Mouse (Mus musculus) forebrain, postnatal 0 days (tissue): Measurements from ENCODE around the gene Timm13. TPM values are rescaled to one million over a fixed set of nuclear protein-coding genes. Genes with fewer than 3 reads are reported as not detected.

Source experiments
- ATAC-seq: fragments of 200-750 bp; cut with Nextera tagmentation; 2 replicates; pipeline ENCODE4 v1.8.0; 2017; ENCODE audit warnings: mild to moderate bottlenecking, moderate library complexity
- DNase-seq: peaks from one replicate; pipeline ENCODE4 v3.0.0-alpha.2; 2015
- H3K27ac ChIP-seq: fragments of 300-500 bp; sonication (generic); 2 replicates; pipeline ENCODE4 v1.5.1; 2014; ENCODE audit warnings: low read depth, mild to moderate bottlenecking, antibody characterized with exemption, low read length, moderate library complexity, mixed read lengths
- H3K27me3 ChIP-seq: fragments of 300-500 bp; sonication (generic); 2 replicates; pipeline ENCODE4 v1.6.1; 2014; ENCODE audit warnings: mild to moderate bottlenecking, low read length, mixed read lengths; ENCODE audit not compliant: insufficient read depth
- H3K36me3 ChIP-seq: fragments of 300-500 bp; sonication (generic); 2 replicates; pipeline ENCODE4 v1.6.1; 2014; ENCODE audit warnings: mild to moderate bottlenecking, moderate library complexity; ENCODE audit not compliant: insufficient read depth
- H3K4me1 ChIP-seq: fragments of 300-500 bp; sonication (generic); 2 replicates; pipeline ENCODE4 v1.6.1; 2014; ENCODE audit warnings: antibody characterized with exemption; ENCODE audit not compliant: insufficient read depth
- H3K4me2 ChIP-seq: fragments of 300-500 bp; sonication (generic); 2 replicates; pipeline ENCODE4 v1.6.1; 2014; ENCODE audit warnings: low read depth, mild to moderate bottlenecking, moderate library complexity
- H3K4me3 ChIP-seq: fragments of 300-500 bp; sonication (generic); 2 replicates; pipeline ENCODE4 v1.5.1; 2014; ENCODE audit warnings: low read depth, low read length, mixed read lengths
- H3K9ac ChIP-seq: fragments of 300-500 bp; sonication (generic); 2 replicates; pipeline ENCODE4 v1.6.1; 2014; ENCODE audit warnings: mild to moderate bottlenecking
- H3K9me3 ChIP-seq: fragments of 300-500 bp; sonication (generic); 2 replicates; pipeline ENCODE4 v1.6.1; 2016; ENCODE audit warnings: low read length
- CTCF ChIP-seq: sonication (generic); IDR thresholded peaks from 2 replicates; pipeline ENCODE4 v1.5.1; 2016; ENCODE audit warnings: antibody characterized with exemption, control low read depth, low read depth
- WGBS: fragments of 180-500 bp; shearing (Covaris S2); extraction: QIAGEN DNeasy Blood & Tissue Kit; methylation state at CpG from one replicate; pipeline ENCODE4 v1.1.7; 2014; 5-methylcytosine and 5-hydroxymethylcytosine counted together
- polyA plus RNA-seq: library from polyadenylated mRNA; unstranded; fragments of >200 nt; fragmentation: Nextera tagmentation; extraction: Ambion mirVana; gene quantifications from 2 replicates; pipeline ENCODE4 v1.2.1, GENCODE M21; 2015
- total RNA-seq: library from RNA; depleted of rRNA; stranded (reverse); fragments of >200 nt; gene quantifications from 2 replicates; pipeline ENCODE4 v1.2.3, GENCODE M21; 2014

The Timm13 gene
- total and polyA plus RNA-seq, 2 experiments from 2014 or later = 214 to 381 TPM

DNA sequence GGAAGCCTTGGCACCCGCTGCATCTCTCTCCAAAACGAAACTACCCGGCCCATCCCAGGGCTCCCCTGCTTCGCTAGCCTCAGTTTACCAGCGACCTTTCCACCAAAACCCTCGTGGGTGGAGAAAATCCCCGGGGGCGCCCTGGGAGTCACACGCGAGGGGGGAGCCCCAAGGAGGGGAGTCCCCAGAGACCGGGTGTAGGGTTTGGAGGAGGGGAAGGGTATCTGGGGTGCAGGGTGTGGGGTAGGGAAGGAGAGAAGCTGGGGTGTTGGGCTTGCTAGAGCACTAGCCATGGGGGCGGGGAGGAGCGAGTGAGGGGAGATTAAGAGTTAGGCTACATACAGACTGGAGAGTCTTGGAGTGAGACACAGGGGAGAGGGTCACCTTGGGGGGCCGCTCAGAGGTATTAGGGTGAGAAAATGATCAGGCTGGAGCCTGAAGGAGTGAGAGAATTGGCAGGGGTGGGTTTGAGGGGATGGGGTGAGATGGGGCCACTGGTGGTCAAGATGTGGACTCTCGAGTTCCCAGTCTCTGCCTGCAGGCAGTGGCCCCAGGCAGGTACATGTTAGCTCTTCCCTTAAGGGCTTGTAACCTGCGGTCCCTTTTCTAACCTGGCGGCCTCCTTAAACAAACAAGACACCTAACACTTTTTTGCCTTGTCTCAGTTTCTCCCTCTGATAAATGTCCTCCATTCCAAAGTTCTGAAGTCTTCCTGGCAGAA, 32.1 kb upstream of the Timm13 start:
- ATAC-seq = no peak
- WGBS = 2% methylated on average over 17 of the region's 17 CpGs
- DNase-seq = no peak
- TF ChIP-seq CTCF = no peak
- no peaks in the 10 kb centered on the region for H3K36me3 ChIP-seq
- peaks cover 48% of the 10 kb centered on the region for H3K27me3 ChIP-seq
- H3K4me3 ChIP-seq = peak overlapping the region; percentile 6; the same call in 1 of the 2 replicates
- peak overlapping the region; percentile 77 for H3K4me2 ChIP-seq
- H3K4me1 ChIP-seq = peaks cover 9% of the 10 kb centered on the region
- H3K9ac ChIP-seq = no peak overlapping the region
- H3K9me3 ChIP-seq = no peaks in the 10 kb centered on the region
- H3K27ac ChIP-seq = no peak overlapping the region

- WGBS = 1% methylated on average over 20 of the region's 20 CpGs
- H3K4me3 ChIP-seq = peak overlapping the region; percentile 6; the same call in 1 of the 2 replicates
- peaks cover 9% of the 10 kb centered on the region for H3K4me1 ChIP-seq
- no peak overlapping the region for H3K9ac ChIP-seq
- TF ChIP-seq CTCF = no peak
- no peak for ATAC-seq
- H3K27me3 ChIP-seq = peaks cover 48% of the 10 kb centered on the region
- no peaks in the 10 kb centered on the region for H3K9me3 ChIP-seq
- DNase-seq = peak; percentile 71
- H3K4me2 ChIP-seq = peak overlapping the region; percentile 77
- no peak overlapping the region for H3K27ac ChIP-seq
- no peaks in the 10 kb centered on the region for H3K36me3 ChIP-seq
Measured at GRCm38 (mm10) chr10:80932206-80932605, 31.4 kb upstream of the Timm13 start.

- WGBS = 5% methylated on average over 26 of the region's 26 CpGs
- ATAC-seq (no peak), DNase-seq (no peak)
- no peak overlapping the region for H3K27ac ChIP-seq
- H3K27me3 ChIP-seq = peaks cover 48% of the 10 kb centered on the region
- no peaks in the 10 kb centered on the region for H3K36me3 ChIP-seq
- peak overlapping the region; percentile 77 for H3K4me2 ChIP-seq
- peak overlapping the region; percentile 6; the same call in 1 of the 2 replicates for H3K4me3 ChIP-seq
- H3K9ac ChIP-seq = no peak overlapping the region
- peaks cover 9% of the 10 kb centered on the region for H3K4me1 ChIP-seq
- no peak for TF ChIP-seq CTCF
- no peaks in the 10 kb centered on the region for H3K9me3 ChIP-seq
Measured at GRCm38 (mm10) chr10:80931695-80932094, 30.9 kb upstream of the Timm13 start.

- 5% methylated on average over 13 of the region's 14 CpGs for WGBS
- H3K4me2 ChIP-seq = peak overlapping the region; percentile 77
- no peak overlapping the region for H3K27ac ChIP-seq
- no peaks in the 10 kb centered on the region for H3K36me3 ChIP-seq
- TF ChIP-seq CTCF = no peak
- H3K9ac ChIP-seq = no peak overlapping the region
- H3K9me3 ChIP-seq = no peaks in the 10 kb centered on the region
- H3K4me1 ChIP-seq = peaks cover 9% of the 10 kb centered on the region
- H3K27me3 ChIP-seq = peaks cover 48% of the 10 kb centered on the region
- ATAC-seq (no peak), DNase-seq (no peak)
- H3K4me3 ChIP-seq = peak overlapping the region; percentile 42
Measured at GRCm38 (mm10) chr10:80931153-80931671, 30.4 kb upstream of the Timm13 start.

DNA sequence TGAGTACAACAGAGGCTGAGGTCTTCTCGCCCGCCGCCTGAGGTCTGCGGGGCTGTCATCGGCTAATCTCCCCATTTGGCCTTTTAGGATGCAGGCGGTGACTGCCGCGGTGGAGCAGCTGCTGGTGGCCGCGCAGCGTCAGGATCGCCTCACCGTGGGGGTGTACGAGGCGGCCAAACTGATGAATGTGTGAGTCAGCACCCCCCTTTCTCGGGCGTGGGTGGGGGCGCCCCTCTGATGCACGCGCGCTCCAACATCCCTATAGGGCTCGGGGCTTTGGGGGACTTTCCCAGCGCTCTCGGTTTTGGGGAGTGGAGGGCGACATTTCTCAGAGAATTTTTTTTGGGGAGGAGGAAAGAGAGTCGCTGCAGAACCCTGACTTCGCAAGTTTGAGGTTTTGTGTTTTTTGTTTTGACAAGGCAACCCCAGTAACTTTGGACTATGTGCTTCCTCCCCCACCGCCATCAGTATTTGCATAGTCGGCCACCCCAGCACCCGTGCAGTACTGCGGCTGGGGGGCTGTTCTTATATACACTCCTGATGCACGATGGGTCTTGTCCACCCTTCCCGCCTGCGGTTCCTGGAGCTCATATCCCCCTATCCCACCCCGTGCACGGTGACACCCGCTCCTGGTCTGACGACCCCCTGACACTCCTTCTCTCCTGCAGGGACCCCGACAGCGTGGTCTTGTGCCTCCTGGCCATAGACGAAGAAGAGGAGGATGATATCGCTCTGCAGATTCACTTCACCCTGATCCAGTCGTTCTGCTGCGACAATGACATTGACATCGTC, 29.8 kb upstream of the Timm13 start:
- H3K4me1 ChIP-seq = peaks cover 9% of the 10 kb centered on the region
- H3K27ac ChIP-seq = no peak overlapping the region
- DNase-seq (no peak), ATAC-seq (no peak)
- H3K4me3 ChIP-seq = peak overlapping the region; percentile 42
- peak overlapping the region; percentile 51 for H3K9ac ChIP-seq
- H3K4me2 ChIP-seq = peak overlapping the region; percentile 77
- H3K9me3 ChIP-seq = no peaks in the 10 kb centered on the region
- H3K36me3 ChIP-seq = no peaks in the 10 kb centered on the region
- peaks cover 48% of the 10 kb centered on the region for H3K27me3 ChIP-seq
- TF ChIP-seq CTCF = no peak
- WGBS = 2% methylated on average over 44 of the region's 45 CpGs

DNA sequence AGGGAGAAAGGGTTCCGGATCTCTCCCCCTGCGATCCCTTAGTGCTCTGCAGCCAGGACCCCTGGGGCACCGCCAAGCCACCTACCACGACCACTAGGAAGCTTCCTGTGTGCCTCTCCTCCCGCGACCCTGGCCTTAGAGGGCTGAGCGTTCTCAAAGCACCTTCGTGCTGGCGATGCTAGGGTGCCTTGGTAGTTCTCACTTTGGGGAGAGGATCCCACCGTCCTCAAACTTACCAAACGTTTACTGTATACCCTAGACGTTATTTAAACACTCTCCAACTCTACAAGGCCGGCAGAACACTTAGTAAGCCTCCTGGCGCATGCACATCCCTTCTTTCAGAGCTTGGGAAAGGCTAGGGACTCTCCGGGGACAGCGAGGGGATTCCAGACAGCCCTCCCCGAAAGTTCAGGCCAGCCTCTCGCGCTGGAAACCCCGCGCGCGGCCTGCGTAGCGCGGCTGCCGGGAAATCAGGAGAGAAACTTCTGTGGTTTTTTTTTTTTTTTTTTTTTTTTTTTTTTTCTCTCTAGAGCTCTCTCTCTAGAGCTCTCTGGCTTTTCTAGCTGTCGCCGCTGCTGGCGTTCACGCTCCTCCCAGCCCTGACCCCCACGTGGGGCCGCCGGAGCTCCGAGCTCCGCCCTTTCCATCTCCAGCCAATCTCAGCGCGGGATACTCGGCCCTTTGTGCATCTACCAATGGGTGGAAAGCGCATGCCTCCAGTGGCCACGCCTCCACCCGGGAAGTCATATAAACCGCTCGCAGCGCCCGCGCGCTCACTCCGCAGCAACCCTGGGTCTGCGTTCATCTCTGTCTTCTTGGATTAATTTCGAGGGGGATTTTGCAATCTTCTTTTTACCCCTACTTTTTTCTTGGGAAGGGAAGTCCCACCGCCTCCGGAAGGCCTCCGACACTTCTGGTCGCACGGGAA, 28.8 kb upstream of the Timm13 start, which contains the start of gene Gadd45b:
Gadd45b (plus strand) TSS at position 775 of the 928 bp plus-strand sequence.
- under 1% methylated on average over 56 of the region's 56 CpGs for WGBS
- H3K36me3 ChIP-seq = no peaks in the 10 kb centered on the region
- H3K4me3 ChIP-seq = peak within 1 kb of the TSS; percentile 42
- H3K4me1 ChIP-seq = peaks cover 9% of the 10 kb centered on the region
- H3K4me2 ChIP-seq = peak within 1 kb of the TSS; percentile 77
- DNase-seq (peak; percentile 98), ATAC-seq (peak; percentile 94)
- H3K27ac ChIP-seq = peak within 1 kb of the TSS; percentile 16
- peak within 1 kb of the TSS; percentile 51 for H3K9ac ChIP-seq
- H3K9me3 ChIP-seq = no peaks in the 10 kb centered on the region
- no peak for TF ChIP-seq CTCF
- peaks cover 45% of the 10 kb centered on the region for H3K27me3 ChIP-seq
